Mouse (Mus musculus) bone marrow, adult 2 months (tissue): ENCODE data around the gene Ip6k1. TPM values are rescaled to one million over a fixed set of nuclear protein-coding genes. Genes with fewer than 3 reads are reported as not detected.
A peak's percentile ranks its signal among the peaks of the same experiment; 100 is the strongest.

Experiments used
- H3K27ac ChIP-seq: fragments of 200-500 bp; 2 replicates; pipeline ENCODE4 v1.5.1; 2012; ENCODE audit warnings: low read depth, mild to moderate bottlenecking, control low read depth, inconsistent platforms, low read length; ENCODE audit not compliant: control insufficient read depth, poor library complexity, insufficient read depth
- H3K4me1 ChIP-seq: fragments of 200-500 bp; 2 replicates; pipeline ENCODE4 v1.6.1; 2011; ENCODE audit warnings: low read length; ENCODE audit not compliant: control insufficient read depth, insufficient read depth
- H3K4me3 ChIP-seq: fragments of 200-500 bp; replicated peaks from 2 replicates; pipeline ENCODE3; 2011; ENCODE audit warnings: mild to moderate bottlenecking, low read depth, low read length, control low read depth; ENCODE audit not compliant: control insufficient read depth
- CTCF ChIP-seq: fragments of 200-500 bp; IDR thresholded peaks from 2 replicates; pipeline ENCODE4 v1.5.1; 2011; ENCODE audit warnings: low read length, control low read depth; ENCODE audit not compliant: control insufficient read depth, insufficient read depth
- POLR2A ChIP-seq: fragments of 200-500 bp; IDR thresholded peaks from 2 replicates; pipeline ENCODE4 v1.6.1; 2011; ENCODE audit warnings: low read depth, mild to moderate bottlenecking, control low read depth, low read length, borderline replicate concordance; ENCODE audit not compliant: control insufficient read depth
- WGBS: fragments of 180-500 bp; shearing (Covaris S2); methylation state at CpG from one replicate; pipeline ENCODE4 v1.1.7; 2018; 5-methylcytosine and 5-hydroxymethylcytosine counted together
- polyA plus RNA-seq: library from polyadenylated mRNA; stranded (reverse); fragments of >200 nt; gene quantifications from 2 replicates; pipeline ENCODE4 v1.2.4, GENCODE M21; 2011; ENCODE audit warnings: low replicate concordance; ENCODE audit not compliant: missing spikeins, insufficient read depth, insufficient read length

Gene Ip6k1
- polyA plus RNA-seq, 1 experiment: 99.5 TPM

DNA sequence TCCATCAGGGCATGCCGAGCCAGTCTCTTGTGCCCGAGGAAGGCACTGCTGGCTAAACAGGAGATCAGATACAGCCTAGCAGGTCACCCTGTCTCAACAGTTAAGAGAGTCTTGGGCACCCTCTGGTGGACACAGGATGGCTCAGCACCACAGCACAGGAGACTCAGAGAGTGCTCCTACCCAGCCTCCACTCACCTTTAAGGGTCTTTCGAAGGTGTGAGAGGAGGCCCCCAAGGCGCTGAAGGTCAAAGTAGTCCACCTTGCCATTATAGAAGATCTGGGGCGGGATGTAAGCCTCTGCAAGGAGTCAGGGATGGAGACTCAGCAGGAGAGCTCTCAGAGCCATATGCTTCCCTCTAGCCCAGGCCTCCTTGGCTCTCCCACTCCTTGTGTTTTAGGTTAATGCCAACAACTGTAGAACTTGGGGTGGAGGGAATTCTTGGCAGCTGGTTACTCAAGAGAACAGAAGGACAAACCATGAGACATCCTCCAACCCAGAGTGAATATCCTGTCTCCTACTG is 63.2 kb downstream of the Ip6k1 start:
- Histone ChIP-seq H3K27ac (no peak overlapping the region), H3K4me1 (no peaks in the 10 kb centered on the region)

DNA sequence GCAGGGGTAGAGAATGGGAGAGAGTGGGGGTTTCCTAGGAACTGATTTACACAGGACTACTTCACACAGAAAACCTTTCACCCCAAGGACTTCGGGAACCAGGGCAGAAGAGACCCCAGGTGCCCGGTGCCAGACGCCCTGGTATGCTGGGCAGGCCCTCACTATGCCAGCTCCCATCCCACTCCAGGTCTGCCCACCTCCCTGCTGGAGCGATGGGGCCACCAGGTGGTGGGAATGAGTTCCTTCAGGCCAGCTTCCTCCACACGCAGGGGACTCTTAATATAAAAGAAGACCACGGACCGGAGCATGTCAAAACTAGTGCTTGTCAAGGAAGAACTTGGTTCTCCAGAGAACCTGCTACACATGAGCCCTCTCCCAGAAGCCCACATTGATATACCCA is 64.9 kb downstream of the Ip6k1 start:
- TF ChIP-seq CTCF (peak; percentile 2; the same call in 1 of the 2 replicates), POLR2A (no peak)
- H3K4me3 ChIP-seq: no peak overlapping the region
- no peak overlapping the region for H3K27ac ChIP-seq
- no peaks in the 10 kb centered on the region for H3K4me1 ChIP-seq
- WGBS: 92% methylated on average over 7 of the region's 7 CpGs

More for the DNA sequence above, 63.2 kb downstream of the Ip6k1 start:
- TF ChIP-seq POLR2A: no peak
- TF ChIP-seq CTCF: peak; percentile 79
- no peak overlapping the region for H3K4me3 ChIP-seq
- 53% methylated on average over 5 of the region's 5 CpGs for WGBS

DNA sequence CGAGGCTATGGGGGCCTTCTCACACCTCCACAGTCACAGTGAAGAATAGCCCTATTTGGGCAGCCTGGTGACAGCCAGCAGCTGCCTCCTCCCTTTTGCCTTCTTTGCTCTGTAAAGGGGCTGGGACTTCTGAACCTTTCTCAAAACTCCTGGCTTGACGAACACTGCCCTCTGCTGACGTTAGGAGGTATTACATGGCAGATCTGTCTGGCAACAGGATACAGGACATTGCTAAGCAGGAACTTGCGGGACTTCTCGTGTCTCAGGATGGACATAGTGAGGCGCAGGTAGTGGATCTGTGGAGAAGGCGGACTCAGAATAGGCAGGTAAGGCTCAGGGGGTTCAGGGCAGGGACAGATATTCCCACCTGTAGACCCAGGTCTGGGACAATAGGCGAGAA is 65.6 kb downstream of the Ip6k1 start:
- TF ChIP-seq POLR2A (no peak), CTCF (peak; percentile 82)
- H3K27ac ChIP-seq: no peak overlapping the region
- 21% methylated on average over 8 of the region's 8 CpGs for WGBS
- no peak overlapping the region for H3K4me3 ChIP-seq
- H3K4me1 ChIP-seq: no peaks in the 10 kb centered on the region

DNA sequence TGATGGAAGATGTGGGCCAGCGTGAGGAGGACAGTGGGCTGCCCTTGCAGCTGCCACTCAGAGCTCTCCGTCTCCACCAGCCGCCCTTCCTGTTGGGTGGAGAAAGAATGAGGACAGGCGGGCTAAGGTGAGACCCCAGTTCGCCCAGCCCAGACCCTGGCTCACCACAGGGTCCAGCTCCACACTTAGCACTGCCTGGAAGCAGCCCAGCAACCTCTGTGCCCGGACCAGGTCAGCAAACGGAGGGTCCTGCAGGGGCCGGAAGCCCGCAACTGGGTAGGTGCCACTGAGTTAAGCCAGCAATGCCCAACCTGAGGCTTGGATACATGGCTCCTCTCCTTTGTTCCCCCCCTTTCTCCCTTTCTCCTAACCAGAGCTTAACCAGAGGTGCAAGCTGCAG is 66.7 kb downstream of the Ip6k1 start:
- TF ChIP-seq CTCF (no peak), POLR2A (no peak)
- WGBS: 93% methylated on average over 9 of the region's 9 CpGs
- Histone ChIP-seq H3K4me1 (no peaks in the 10 kb centered on the region), H3K4me3 (no peak overlapping the region), H3K27ac (no peak overlapping the region)

DNA sequence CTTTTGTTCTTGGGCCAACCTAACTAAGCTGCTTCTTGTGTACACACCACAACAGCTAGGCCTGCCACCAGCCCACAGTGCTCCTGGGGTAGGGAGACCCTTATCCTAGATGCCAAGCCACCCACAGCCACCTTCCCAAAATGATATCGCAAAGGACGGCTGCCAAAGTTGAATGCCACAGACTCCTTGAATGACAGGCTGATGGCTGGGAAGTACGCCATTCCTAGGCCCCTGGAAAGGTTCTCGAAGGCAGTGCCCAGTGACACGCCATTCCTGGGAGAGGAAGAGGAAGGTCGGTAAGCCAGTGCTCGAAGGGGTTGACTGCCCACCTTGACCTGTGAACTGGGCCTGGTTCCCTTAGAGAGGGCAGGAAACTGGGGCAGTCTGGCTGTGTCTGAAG is 67.2 kb downstream of the Ip6k1 start:
- no peak for TF ChIP-seq CTCF
- no peak for TF ChIP-seq POLR2A
- Histone ChIP-seq H3K4me1 (no peaks in the 10 kb centered on the region), H3K4me3 (no peak overlapping the region), H3K27ac (no peak overlapping the region)
- 91% methylated on average over 7 of the region's 7 CpGs for WGBS

DNA sequence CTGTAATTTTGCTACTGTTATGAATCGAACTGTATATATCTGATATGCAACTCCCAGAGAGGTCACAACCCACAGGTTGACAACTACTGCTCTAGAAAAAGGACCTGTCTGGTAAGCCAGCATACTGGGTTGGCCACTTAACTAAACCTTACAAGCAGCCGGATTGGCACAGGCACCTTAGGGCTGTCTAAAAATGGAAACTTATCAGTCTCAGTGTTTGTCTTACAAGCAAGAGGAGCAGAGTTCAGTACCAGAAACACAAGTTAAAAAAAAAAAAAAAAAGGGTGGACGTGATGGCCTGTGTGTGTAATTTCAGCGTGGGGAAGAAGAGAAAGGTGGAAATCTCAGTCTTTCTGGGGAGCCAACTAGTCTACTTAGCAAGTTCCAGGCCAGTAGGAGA is 69.5 kb downstream of the Ip6k1 start:
- no peak overlapping the region for H3K4me3 ChIP-seq
- H3K4me1 ChIP-seq: no peaks in the 10 kb centered on the region
- no peak for TF ChIP-seq CTCF
- TF ChIP-seq POLR2A: no peak
- H3K27ac ChIP-seq: no peak overlapping the region
- 94% methylated on average over 4 of the region's 4 CpGs for WGBS

DNA sequence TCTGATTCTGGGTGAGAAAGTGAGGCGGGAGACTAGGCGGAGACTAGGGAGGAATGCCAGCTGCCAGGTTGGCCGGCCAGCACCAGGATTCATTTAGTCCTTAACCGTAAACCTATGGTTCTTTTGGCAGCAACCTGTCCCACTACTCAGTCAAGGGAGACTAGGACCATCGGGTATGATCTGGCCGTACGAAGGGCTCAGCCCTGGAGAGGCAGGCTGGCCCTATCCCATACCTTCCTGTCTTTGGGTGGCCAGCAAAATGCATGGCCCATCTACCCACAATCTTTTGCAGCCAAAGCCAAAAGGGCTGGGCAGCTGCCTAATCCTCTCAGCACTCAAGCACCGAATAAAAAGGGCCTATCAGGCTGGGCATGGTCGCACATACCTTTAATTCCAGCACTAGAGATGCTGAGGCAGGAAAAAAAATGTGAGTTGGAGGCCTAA is 70.2 kb downstream of the Ip6k1 start:
- H3K27ac ChIP-seq: no peak overlapping the region
- TF ChIP-seq CTCF: no peak
- no peak for TF ChIP-seq POLR2A
- WGBS: 90% methylated on average over 9 of the region's 9 CpGs
- no peaks in the 10 kb centered on the region for H3K4me1 ChIP-seq
- H3K4me3 ChIP-seq: no peak overlapping the region

DNA sequence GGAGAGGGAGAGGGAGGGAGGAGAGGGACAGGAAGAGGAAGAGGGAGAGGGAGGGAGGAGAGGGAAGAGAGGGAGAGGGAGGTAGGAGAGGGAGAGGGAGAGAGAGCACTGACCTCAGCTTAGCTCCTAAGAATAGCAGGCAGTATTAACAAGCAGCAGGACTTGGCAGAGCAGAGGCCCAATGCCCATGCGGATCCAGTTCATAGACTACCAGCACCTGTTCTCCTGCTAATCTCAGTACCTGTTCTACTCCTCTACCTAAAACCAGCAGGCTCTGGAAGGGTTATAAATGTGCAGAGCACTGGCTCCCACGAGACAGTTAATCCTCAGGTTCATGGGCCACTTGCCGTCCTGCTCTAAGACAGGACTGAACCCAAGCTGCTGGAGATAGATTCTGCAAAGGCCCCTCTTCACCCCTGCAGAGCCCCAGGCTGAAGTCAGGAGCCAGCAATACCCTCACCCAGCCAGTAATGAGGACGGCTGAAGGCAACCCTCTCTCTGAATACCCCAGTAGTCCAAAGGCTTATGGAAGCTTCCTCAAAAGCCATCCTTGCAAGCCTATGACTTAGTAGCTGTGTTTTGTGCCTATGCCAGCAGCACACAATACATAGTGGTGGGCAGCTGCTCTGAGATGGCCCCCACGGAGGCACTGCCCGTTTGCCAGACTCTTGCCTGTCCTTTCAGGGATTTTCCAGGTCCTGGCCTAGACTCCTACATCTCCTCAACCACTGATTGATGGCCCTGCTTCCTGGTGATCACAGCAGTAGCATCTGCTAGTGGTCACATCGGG is 71.0 kb downstream of the Ip6k1 start:
- TF ChIP-seq POLR2A (no peak), CTCF (no peak)
- 86% methylated on average over 7 of the region's 7 CpGs for WGBS
- no peak overlapping the region for H3K27ac ChIP-seq
- peaks cover 1% of the 10 kb centered on the region for H3K4me1 ChIP-seq
- H3K4me3 ChIP-seq: no peak overlapping the region

DNA sequence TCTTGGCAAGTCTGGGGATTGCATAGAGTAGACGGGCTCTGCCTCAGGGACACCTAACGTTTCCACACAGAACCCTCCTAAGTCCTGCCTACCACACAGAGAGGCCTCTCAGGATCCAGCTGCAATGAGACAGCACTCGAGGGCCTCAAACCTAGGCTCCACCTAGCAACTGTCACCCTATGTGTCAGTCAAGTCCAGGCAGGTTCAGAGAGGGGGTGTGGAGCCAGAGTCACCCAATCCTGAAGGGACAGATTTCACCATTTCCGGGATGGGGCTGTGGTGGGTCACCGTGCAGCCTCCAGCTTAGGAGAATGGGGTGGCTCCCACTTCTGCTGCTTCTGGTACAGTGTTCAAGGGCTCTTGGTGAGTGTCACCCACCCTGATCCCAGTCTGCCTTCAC is 77.9 kb downstream of the Ip6k1 start, which contains the start of gene Mst1:
Gene Mst1, plus strand, starts transcription at position 269 of the 400 bp plus-strand sequence.
- H3K4me1 ChIP-seq: peaks cover 13% of the 10 kb centered on the region
- TF ChIP-seq POLR2A: 0 out of 2 replicates have a peak, but pooled peaks have one; percentile 34
- TF ChIP-seq CTCF: no peak
- WGBS: 48% methylated on average over 5 of the region's 5 CpGs
- peak within 1 kb of the TSS; percentile 86 for H3K4me3 ChIP-seq
- H3K27ac ChIP-seq: peak within 1 kb of the TSS; percentile 93
